Mouse (Mus musculus) kidney, postnatal 14 days (tissue): ENCODE results near the gene Bad.
"Not testable (repeated sequence)": the region's sequence is repeated elsewhere in the genome, so short reads cannot be mapped to it uniquely, and the experiment has no call there.

Experiments
- DNase-seq: peaks from one replicate; pipeline ENCODE4 v3.0.0; 2022; ENCODE audit warnings: mixed read lengths

Bad gene

DNA sequence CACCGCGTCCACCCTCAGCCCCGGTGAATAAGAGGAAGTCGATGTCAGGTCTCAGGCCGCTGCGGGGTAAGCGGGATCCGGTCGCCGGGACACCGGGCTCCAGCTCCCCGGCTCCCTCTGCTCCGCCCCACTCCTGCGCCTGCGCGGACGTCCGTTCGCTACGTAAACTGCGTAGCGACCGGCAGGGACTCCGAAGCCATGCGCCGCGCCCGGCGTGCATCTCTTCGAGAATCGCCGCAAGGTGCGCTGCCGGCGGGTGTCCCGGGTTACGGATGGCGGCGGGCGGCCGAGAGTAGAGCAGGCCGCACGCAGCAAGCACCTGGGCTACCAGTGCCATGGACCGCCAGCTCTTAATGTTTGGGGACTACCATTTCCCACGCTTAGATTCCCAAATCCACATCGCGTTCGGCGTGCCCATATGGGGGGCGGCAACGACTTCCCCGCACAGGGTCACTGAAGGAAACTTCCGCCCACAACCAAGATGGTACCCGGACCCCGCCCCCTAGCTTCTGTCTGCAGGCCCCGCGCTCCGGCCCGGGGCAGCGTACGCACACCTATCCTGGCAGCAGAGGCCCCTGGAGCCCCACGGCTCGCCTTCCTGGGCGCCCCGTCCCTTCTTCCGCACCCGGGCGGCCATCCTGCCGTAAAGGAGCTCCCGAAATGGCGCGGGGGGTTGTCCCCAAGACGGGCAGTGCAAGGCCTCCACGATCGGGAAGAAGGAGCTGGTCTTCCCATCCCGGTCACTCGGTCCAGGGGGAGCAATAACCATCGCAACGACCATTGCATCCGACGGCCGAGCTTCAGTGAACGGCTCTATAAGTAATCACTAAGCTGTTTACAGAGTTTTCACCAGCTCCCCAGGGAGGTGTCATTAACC lies at the start of gene Bad:
Gene Bad (plus strand): TSS at position 490 of the 877 bp plus-strand sequence.
- peak; percentile 95 for DNase-seq

DNA sequence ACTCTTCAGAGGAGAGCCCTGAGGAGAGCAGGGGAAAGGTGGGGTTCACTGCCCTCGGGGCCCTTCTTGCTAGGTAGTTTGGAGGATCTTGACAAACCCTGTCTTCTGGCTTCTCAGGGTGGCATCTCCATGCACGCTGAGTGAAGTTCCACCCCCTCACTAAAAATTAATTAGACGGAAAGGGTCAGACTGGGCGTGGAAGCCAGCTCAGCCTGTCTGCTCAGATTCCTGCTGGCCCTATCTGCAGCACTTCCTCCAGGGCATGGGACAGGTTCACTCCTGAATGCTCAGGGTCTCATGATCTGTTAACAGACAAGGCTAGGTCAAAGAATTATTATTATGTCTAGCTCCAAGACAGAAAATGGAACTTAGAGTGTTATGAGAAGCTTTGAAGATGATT lies 49.1 kb upstream of the Bad start:
- peak; percentile 29 for DNase-seq

- DNase-seq = no peak
Observed at GRCm38 (mm10) chr19:6893731-6894451, 47.8 kb upstream of the Bad start.

DNA sequence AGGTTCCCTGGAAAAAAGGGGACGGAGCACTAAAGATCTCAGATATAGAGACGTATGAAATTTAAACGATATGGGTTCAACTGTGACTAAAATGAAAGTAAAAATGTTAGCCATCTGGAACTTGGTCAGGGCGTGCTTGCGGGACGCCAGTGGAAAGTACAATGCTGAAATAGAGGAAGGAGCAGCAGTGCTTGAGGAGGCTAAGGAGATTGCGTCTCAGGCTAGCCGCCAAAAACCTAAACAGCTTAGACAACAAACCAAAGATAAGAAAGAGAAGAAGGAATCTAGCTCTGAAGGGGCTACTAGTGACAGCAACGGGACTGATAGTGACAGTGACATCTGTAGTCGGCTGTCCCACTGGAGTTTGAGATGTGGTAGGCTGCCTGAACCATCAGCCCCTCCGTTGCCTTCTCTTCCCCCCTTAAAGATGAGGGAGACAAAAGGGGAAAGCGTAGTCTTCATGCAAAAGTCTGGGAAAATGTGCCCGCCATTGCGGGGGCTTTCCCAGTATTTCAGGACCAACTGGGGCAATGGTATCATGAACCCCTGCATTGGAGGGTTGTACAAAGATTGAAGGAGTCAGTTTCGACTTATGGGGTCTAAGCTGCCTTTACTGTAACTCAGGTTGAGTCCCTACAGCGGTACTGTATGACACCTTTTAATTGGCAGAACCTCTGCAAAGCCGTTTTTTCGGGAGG lies 45.9 kb upstream of the Bad start:
- DNase-seq = not testable (repeated sequence)

DNA sequence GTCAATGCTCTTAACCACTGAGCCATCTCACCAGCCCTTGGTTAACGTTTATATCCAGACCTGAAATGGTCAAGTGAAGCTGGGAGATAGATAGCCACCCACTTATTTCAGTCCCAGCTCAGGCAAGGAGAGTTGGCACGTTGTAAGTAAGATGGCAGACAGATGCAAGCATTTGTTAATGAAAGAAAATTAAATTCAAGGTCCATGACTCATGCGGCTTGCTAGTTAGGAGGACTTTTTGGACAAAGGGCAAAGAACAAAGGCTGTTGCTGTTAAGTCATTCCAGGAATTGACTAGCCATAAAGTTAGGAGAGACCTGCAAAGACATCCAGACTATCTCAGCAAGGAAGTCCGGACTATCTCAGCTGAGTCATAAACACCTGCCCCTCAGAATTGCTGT lies 42.0 kb upstream of the Bad start:
- no peak for DNase-seq

DNA sequence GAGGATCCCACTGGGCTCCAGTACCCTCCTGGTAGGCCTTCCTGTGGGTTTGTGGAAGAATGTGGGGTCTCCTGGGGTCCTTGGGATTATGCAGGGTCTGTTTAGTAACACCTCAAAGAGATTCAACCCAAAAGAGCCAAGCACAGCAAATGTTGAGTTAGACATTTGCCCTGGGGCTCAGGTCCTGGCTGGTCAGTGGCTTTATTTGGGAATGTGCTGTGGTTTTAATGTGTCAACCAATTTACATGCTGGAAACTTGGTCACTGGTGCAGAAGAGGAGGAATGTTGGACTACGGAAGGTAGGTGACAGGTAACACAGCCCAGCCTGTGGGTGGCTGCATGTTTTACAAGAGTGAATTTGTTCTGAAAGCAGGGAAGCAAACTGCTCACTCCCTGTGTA lies 38.6 kb upstream of the Bad start:
- DNase-seq = peak; percentile 65

- DNase-seq = peak; percentile 85
Observed at GRCm38 (mm10) chr19:6904846-6905245, 36.8 kb upstream of the Bad start.

DNA sequence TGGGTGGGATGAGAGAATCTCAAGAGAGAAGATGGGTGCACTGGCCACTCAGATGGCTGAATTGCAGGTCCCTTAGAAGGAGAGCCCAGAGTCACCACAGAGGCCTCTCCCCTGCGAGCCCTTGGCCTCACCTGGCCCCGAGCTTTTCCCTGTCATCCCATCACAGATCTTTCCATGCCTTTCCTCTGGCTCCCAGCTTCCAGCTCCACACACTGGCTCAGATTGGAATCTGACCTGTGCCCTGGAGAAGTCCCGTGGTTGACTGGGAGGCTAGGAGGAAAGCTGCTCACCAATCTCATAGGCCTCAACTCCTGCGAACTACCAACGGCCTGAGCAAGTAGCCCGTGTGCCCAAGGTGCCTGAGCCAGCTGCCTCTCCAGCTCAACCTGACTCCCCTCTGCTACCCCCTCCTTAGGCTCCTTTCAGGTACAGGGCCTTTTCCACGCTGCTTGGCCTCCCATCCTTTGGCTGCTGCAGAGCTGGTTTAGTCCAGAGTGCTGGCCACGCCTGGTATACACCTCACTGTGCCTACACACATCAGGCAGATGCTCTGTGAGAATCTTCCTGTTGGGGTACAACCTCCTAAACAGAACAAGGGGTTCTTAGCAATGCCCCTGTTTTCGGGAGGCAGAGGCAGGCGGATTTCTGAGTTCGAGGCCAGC lies 36.0 kb upstream of the Bad start:
- no peak for DNase-seq

DNA sequence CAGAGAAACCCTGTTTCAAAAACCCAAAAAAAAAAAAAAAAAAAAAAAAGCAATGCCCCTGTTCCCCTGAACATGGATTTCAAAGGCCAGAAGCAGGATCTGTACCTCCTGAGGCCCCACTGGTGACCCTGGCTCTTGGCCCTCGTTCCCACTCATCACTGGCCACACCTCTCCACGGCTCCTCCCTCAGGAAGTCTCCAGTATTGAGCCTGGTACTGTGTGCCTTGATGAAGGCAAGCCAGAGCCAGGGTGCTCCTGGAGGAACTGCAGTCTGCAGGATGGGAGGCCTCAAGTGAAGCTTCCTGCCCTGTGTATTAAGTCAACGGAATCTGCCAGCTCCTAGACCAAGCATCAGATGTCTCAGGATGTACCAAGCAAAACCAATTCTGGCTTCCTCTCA lies 35.5 kb upstream of the Bad start:
- DNase-seq = no peak

DNA sequence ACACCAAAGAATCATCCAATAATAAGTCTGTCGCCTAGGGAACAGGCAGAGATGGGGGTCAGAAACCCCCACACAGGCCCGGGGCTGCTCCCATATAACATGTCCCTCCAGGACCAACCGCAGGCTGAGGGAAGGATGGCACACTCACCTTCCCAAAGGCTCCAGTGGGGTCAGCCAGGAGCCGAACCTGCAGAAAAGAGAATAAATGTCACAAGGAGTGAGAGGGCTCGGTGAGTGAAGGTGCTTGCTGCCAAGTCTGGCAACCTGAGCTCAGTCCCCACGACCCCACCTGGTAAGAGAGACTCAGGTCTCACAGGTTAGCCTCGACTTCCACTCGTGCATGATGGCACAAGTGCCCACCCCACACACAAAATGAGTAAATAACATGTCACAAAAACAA lies 34.6 kb upstream of the Bad start:
- DNase-seq = no peak

DNA sequence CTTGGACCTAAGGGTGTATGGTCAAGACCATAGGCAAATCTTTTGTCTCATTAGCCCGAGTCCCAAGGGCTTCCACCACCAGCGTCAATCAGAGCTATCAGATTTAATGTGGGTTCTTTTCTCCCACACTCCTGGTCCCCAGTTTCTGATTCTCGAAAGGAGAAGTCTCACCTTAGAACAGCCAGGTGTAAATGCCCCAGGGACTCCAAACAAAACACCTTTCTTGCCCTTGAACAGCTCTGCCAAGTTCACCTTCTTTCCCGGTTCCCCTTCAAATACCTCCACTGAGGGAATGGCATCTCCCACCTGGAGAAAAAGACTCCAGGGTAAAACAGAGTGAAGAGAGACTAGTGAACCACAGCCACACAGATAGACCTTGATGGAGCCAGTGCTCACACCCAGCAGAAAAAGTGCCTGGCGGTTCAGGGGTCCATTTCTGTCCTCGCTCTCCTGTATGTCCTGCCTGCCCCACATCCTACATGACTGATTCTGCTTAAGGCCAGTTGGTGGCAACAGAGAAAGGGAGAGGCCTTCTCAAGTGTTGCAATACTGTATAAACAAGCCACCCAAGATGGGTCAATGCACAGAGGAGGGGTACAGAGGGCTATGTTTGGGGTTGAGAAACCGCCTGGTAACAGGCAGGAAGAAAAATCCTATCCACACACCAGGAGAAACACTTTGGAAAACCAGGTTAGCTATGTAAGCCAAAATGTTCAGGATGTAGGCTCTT lies 33.7 kb upstream of the Bad start:
- no peak for DNase-seq

DNA sequence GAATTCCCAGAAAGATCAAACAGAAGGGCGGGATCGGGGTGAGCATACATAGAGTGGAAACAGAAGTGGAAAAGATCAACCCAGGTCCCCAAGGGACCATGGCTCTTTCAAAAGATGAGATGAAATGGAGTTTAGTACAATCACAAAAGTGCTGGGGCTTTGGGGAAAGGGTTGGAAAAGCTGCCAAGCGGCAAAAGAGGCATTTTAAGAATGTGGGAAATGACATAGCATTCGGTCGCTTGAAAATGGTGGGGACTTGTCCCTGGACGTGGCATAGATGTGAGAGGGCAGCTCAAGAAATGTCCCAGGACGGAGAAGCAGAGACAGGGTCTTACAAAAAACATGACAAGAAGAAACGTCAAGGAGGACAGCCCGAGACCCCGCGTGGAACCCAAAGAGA lies 32.6 kb upstream of the Bad start:
- DNase-seq = peak; percentile 32

DNA sequence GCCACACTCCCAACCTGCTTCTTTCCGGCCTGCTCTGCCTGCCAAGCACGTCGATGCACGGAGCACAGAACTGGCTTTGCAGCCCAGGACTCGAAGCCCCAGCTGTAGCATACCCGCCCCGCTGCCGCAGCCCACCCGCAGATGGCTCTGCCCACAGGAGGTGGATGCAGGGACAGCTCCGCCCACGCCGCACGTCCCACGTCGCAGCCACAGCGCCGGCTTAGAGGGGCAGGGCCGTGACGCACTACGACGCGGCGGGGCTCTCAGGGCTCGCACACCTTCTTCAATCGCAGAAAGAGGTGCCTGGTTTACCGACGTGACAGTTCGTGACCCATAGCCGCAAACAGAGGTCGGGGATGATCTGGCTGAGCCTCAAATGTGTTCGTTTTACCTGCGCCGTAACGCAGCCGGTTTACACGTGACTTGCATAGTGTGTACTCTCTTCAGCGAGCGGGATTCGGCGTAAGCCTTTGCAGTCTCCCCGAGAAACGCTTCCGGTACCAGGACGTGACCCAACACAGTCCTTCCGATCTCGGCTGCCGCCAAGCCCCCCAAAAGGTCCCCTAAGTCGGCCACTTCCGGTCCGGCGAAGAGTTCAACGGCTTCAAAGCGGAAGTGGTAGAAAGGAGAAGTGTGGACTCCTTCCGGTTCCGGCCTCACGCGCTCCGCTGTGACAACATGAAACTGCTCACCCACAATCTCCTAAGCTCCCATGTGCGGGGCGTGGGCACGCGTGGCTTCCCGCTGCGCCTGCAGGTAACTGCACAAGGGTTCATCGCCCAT lies 32.0 kb upstream of the Bad start, which contains the start of the genes Trmt112 and Prdx5:
Gene Trmt112 (plus strand): TSS at position 192 of the 783 bp plus-strand sequence.
Gene Prdx5 (minus strand): TSS at position 600 of the 783 bp plus-strand sequence.
- DNase-seq = peak; percentile 96

GRCm38 (mm10) chr19:6910306-6910705 lies 31.4 kb upstream of the Bad start:
- peak; percentile 75 for DNase-seq

GRCm38 (mm10) chr19:6911101-6912074 lies 30.3 kb upstream of the Bad start:
- DNase-seq = no peak

GRCm38 (mm10) chr19:6912205-6912970 lies 29.3 kb upstream of the Bad start:
- DNase-seq = no peak

DNA sequence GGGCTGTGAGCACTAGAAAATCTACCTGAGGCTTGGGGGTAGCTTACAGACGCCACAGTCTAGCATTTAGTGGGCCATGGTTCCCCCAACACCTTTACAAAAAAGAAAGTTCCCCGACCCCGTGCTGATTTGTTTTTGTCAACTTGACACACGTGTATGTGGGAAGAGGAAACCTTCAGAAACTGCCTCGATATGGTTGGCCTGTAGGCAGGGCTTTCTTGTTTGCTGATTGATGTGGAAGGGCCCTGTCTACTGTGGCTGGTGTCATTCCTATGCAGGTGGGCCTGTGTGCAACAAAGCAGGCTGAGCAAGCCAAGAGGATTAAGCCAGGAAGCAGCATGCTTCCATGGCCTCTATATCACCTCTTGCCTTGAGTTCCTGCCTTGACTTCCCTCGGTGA lies 28.6 kb upstream of the Bad start:
- DNase-seq = no peak

GRCm38 (mm10) chr19:6913991-6914390 lies 27.7 kb upstream of the Bad start:
- DNase-seq = no peak

DNA sequence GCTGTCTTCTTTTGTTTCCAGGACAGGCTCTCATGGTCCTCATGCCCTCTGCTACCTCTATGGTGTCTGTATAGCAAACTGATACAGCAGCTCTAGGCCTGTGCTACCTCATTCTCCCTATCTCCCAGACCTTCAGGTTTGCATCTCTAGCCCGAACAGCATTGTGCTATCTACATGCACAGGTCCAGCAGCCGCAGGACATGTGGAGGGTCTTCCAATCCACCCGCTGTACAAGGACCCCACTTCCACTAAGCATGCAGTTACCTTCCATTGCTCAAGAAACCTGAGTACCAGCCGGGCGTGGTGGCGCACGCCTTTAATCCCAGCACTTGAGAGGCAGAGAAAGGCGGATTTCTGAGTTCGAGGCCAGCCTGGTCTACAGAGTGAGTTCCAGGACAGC lies 27.1 kb upstream of the Bad start:
- no peak for DNase-seq
